7 mouse cellular contexts compared by ENCODE assay signal in genomic region chr11:115722638-115723037, GRCm38 (mm10). TPM values are rescaled to one million over a fixed set of nuclear protein-coding genes. Genes with fewer than 3 reads are reported as not detected.
DNase-seq lines count a peak whose midpoint lies in the region; ATAC-seq lines count a peak whose summit lies in the region.

No protein-coding gene starts in this region.

- intact Hi-C loops in left cerebral cortex, postnatal 10 days (cut with DNase I) = loop anchor here (2.0 kb wide), 1 partner anchor 92 kb away; the partner anchor contains the start of gene Tsen54

- H3K4me2 ChIP-seq in hindbrain, embryonic 16.5 days (ENCODE audit: low read length) = peak overlapping the region; percentile 34; the same call in 1 of the 2 replicates

- H3K27me3 ChIP-seq in hindbrain, embryonic 16.5 days (replicated peaks; ENCODE audit: control insufficient read depth, insufficient read depth, low read length) = no peaks in the 10 kb centered on the region; the same call in 1 of the 2 replicates

- no peaks in the 10 kb centered on the region for H3K9me3 ChIP-seq in hindbrain, embryonic 16.5 days (ENCODE audit: control insufficient read depth, low read length)

- peak; percentile 85 for DNase-seq in ZHBTc4 (ENCODE audit: low read depth, low spot score)
- peak; percentile 91 to 93 for DNase-seq in cerebellum, postnatal 25 days
- DNase-seq in gastrocnemius, adult 18-20 months (ENCODE audit: low spot score) = peak; percentile 89
- peak; percentile 71 to 77 for DNase-seq in left cerebral cortex, postnatal 10 days (ENCODE audit: extremely low spot score in 1 of 2, low spot score in 2 of 2)
- peak; percentile 83 for DNase-seq in skeletal muscle tissue, adult 2 months (ENCODE audit: low read depth, low spot score)

- no peaks in the 10 kb centered on the region for H3K4me1 ChIP-seq in hindbrain, embryonic 16.5 days (ENCODE audit: control insufficient read depth, insufficient read depth, low read depth, low read length)

- ATAC-seq in hindbrain, embryonic 16.5 days = 0 out of 2 replicates have a peak, but pooled peaks have one; percentile 48
- peak; percentile 75 for ATAC-seq in megakaryocyte-erythroid progenitor cell, adult 5-6 weeks (replicated peaks; ENCODE audit: low FRiP score, low TSS enrichment, poor library complexity, severe bottlenecking)

- no peak overlapping the region for H3K27ac ChIP-seq in hindbrain, embryonic 16.5 days (ENCODE audit: low read depth, low read length)

- WGBS in hindbrain, embryonic 16.5 days = 22% methylated on average over 14 of the region's 14 CpGs

- no peaks in the 10 kb centered on the region for H3K36me3 ChIP-seq in hindbrain, embryonic 16.5 days (ENCODE audit: control insufficient read depth, insufficient read depth, low read length)

- no peak overlapping the region for H3K4me3 ChIP-seq in hindbrain, embryonic 16.5 days (ENCODE audit: low read length)

- H3K9ac ChIP-seq in hindbrain, embryonic 16.5 days (ENCODE audit: low read depth, low read length) = peak overlapping the region; percentile 35; the same call in 1 of the 2 replicates

RNA-seq across cellular contexts. Expression of gene Grb2, which starts 14.2 kb away (rescaled TPM):
- total RNA-seq in gastrocnemius, adult 18-20 months (2021) = 10 to 100 TPM; 63.9 to 66.6 TPM
- polyA plus RNA-seq in hindbrain, embryonic 16.5 days (2015; fragmentation: Nextera tagmentation; extraction: Ambion mirVana) = 183 and 193 TPM in 2 replicates
- 100 to 1,000 TPM; 183 to 193 TPM for total RNA-seq in left cerebral cortex, postnatal 10 days (2021)
- 70.1 and 74.4 TPM in 2 replicates for total RNA-seq in megakaryocyte-erythroid progenitor cell, adult 5-6 weeks (2014; fragmentation: Nextera tagmentation)
- 40.7 and 73.1 TPM in 2 replicates for total RNA-seq in megakaryocyte-erythroid progenitor cell, adult 5-6 weeks (2017)

RNA-seq across cellular contexts. Expression of gene Tmem94, which starts 42.6 kb away (rescaled TPM):
- total RNA-seq in gastrocnemius, adult 18-20 months (2021) = 10 to 100 TPM; 85.1 to 88.2 TPM
- polyA plus RNA-seq in hindbrain, embryonic 16.5 days (2015; fragmentation: Nextera tagmentation; extraction: Ambion mirVana) = 22.0 and 29.0 TPM in 2 replicates
- 10 to 100 TPM; 37.7 to 40.0 TPM for total RNA-seq in left cerebral cortex, postnatal 10 days (2021)
- 29.0 and 44.6 TPM in 2 replicates for total RNA-seq in megakaryocyte-erythroid progenitor cell, adult 5-6 weeks (2014; fragmentation: Nextera tagmentation)
- total RNA-seq in megakaryocyte-erythroid progenitor cell, adult 5-6 weeks (2017) = 15.1 and 31.5 TPM in 2 replicates
